Mouse (Mus musculus): ENCODE measurements around the gene Pde4d.

Gene Pde4d

DNA sequence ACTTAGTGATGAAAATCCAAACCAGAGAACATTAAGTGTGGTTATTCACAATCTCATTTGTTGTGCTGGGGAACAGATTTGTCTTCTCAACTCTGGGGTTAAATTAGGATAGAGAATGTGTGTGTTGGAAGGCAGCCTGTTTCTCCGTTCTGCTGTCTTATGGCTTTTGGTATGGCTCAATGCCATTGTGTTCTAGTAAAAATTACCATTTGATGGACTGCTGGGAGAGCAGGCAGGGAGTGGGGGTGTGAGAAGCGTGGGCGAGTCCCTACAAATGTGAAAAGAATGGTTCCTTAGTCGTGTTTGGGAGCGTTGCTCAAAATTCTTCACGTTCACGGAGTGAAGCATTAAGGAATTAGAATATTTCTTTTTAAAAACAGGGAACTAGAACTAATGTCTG lies 597.4 kb downstream of the Pde4d start:
- DNase-seq (ENCODE audit: low read depth) = peak; percentile 65

- no peak for DNase-seq (ENCODE audit: low read depth)
These were observed 603.1 kb downstream of the Pde4d start for GRCm38 (mm10) chr13:109052805-109053204.

- DNase-seq (ENCODE audit: low read depth) = peak; percentile 45
These were observed 603.7 kb downstream of the Pde4d start for GRCm38 (mm10) chr13:109053242-109054018.

GRCm38 (mm10) chr13:109058045-109058444 lies 608.3 kb downstream of the Pde4d start:
- DNase-seq (ENCODE audit: low read depth) = no peak

GRCm38 (mm10) chr13:109066581-109067159 lies 616.9 kb downstream of the Pde4d start:
- DNase-seq (ENCODE audit: low read depth) = peak; percentile 41

DNA sequence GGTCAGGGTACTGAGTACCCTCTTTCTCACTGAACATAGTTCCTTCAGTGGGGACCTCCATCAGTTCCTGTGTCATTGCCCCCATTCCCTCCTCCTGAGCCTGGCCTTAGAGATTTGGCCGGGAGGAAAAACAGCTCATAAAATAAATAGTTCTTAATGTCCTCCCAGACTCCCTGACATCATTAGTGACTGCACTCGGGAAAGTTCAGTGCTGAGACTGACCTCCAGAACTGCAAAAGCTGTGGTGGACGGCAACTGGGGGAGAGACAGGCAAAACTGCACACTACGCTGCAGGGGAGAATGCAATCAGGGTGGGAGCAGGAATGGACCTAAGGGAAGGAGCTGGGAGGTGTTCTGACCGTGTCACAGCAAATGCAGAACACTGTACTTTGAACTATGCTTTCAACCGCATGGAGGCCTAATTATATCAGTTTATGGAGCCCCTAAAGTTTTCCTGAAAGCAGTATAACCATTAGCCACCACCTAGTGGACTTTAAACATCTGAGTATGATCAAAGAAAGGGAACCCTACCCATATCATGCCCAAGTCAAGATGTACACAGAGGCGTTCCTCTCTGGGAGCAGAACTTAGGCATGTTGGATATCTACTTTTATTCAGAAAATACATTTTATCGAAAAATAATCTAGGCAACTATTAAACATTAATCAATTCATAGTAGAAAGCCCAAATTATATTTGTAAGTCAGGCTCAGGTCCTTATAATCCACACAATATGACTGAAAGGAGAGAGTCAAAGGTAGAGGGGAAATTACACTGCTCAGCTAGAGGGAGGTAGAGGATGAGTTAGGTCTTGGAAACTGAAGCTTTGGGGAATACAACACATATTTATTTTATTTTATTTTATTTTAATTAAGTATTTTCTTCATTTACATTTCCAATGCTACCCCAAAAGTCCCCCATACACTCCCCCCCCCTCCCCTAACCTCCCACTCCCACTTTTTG lies 618.8 kb downstream of the Pde4d start:
- no peak for DNase-seq (ENCODE audit: low read depth)

DNA sequence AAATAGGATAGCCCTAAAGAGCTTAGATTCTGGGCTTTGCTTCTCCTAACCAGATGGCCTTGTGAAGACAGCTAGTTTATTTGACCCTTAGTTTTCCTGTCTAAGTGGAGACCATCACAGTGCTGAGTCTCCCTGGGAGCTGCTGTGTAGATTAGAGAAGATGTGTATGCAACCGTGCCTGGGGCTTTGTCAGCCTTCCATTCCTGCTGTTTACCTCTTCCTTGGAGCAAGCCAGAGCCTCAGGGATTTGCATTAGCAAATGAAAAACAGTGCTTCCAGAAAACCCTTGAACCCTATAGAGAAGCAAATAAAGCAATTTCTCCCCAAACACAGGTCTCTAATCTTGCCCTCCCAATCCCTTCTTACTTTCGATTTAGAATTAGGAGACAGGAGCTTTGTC lies 623.6 kb downstream of the Pde4d start:
- no peak for DNase-seq (ENCODE audit: low read depth)

DNA sequence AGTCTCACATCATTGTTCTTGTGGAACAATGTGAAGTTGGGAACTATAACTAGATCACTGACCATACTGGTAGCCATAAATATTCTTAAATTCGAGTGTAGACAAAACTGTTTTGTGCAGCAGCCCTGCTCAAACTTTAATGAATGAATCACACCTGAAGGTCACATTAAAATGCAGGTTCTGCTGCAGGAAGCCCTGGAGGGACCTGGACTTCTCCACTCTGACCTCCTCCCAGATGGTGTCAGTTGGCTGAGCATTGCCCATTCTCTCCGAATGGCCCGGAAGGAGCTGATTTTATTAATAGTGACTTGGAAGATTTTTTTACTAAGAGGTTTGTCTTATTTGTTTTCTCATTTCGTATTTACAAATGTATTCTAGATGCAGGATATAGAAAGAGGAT lies 624.3 kb downstream of the Pde4d start:
- DNase-seq (ENCODE audit: low read depth) = no peak

- DNase-seq (ENCODE audit: low read depth) = no peak
These were observed 642.9 kb downstream of the Pde4d start for GRCm38 (mm10) chr13:109092654-109093053.

GRCm38 (mm10) chr13:109096654-109097053 lies 646.9 kb downstream of the Pde4d start:
- DNase-seq (ENCODE audit: low read depth) = no peak

- peak; percentile 77 for DNase-seq (ENCODE audit: low read depth)
These were observed 666.2 kb downstream of the Pde4d start for GRCm38 (mm10) chr13:109116004-109116341.

- DNase-seq (ENCODE audit: low read depth) = no peak
These were observed 666.8 kb downstream of the Pde4d start for GRCm38 (mm10) chr13:109116342-109117201.

DNA sequence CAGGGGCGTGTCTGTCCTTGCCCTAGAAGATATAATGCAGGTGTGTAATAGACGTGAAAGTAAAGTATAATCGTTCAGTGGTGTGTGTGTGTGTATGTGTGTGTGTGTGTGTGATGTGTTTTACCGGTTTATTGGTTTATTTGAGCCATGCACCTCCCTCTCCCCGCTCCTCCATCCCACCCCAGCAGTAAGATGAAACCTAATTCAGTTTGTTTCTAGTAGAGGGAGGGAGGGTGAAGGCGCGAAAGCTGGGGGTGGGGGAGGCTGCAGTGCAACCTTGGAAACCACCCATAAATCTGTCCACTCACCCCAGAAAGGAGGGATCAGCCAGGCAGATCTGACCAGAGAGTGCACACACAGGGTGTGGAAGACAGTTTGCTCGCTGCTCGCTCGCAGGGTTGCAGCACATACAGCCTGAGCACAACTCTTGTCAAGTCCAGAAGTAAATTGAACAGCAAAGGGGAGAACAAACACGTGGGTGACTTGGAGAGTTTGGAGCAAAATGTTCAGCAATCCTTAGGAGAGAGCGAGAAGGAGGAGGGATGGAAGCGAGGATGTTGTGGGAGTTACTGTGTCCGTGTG lies 667.6 kb downstream of the Pde4d start:
- DNase-seq (ENCODE audit: low read depth) = no peak

GRCm38 (mm10) chr13:109118296-109118800 lies 668.6 kb downstream of the Pde4d start:
- DNase-seq (ENCODE audit: low read depth) = no peak

GRCm38 (mm10) chr13:109121867-109122266 lies 672.1 kb downstream of the Pde4d start:
- DNase-seq (ENCODE audit: low read depth) = no peak

GRCm38 (mm10) chr13:109136405-109136804 lies 686.7 kb downstream of the Pde4d start:
- no peak for DNase-seq (ENCODE audit: low read depth)

DNA sequence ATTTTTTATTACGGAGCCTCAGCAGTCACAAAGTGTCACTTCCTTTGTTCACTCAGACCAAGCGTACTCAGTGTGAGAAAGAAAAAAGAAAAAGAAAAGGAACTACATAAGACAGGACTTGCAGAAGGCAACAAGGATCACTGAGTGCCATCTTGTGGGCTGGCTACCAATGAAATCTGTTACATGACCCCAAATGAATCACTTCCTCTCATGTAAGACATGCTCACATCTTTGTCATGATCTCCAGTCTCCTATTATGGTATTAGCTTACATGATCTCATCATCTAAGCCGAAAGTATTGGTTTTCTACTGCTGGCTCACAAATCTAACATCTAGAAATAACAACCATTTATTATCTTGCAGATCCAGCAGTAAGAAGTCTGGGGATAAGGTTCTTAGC lies 709.0 kb downstream of the Pde4d start:
- DNase-seq (ENCODE audit: low read depth) = peak; percentile 24

DNA sequence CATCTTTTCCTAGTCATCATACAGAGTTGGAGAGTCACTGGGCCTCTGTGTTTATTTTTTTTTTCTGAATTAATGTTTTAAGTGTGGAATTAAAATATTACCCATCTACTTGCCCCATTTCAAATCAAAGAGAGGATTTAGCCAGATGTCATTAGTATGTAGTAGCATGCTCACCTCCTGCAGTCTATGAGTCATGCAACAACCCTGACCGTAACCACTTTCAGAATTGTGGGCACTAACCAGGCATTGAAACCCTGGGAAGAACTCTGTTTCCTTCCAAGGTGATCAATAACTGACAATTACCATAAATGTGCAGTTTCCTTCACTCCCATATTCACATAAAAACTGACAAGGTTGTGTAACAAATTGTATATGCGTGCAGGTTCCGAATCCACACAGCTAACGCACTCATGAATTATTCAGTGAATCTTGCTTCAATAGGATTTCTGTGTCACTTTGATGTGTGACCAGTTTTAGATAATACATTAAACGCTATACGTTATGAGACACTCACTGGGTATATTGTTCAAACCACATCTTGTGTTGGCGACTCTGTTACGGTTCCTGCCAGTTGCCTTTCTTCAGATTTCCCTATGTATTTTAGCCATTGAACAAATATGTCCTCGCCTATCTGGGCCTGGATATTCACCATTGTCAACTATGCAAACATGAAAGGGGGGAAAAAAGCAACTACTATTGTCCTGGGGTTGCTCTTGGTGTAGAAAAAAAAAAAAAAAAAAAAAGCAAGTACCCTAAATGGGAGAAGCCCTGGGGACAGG lies 719.0 kb downstream of the Pde4d start:
- no peak for DNase-seq (ENCODE audit: low read depth)

DNA sequence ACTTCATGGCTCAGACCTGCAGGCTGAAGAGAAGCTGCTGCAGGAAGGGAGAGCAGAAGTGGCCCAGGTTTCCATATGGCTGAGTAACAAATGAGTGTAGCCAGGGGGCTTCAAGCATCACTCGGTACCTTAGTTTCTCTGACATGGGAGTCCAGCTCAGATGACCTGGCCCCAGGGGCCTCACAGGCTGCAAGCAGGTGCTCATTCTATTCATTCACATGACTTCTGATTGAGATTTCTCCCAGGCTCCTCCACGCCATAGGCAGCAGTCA lies 719.5 kb downstream of the Pde4d start:
- no peak for DNase-seq (ENCODE audit: low read depth)

GRCm38 (mm10) chr13:109171688-109172087 lies 721.9 kb downstream of the Pde4d start:
- no peak for DNase-seq (ENCODE audit: low read depth)

GRCm38 (mm10) chr13:109175281-109175680 lies 725.5 kb downstream of the Pde4d start:
- peak; percentile 53 for DNase-seq (ENCODE audit: low read depth)

All from NIH3T3 (cell line).